Mouse (Mus musculus) liver, embryonic 15.5 days (tissue): Measurements from ENCODE around the gene Map3k4. TPM values are rescaled to one million over a fixed set of nuclear protein-coding genes. Genes with fewer than 3 reads are reported as not detected.
A peak's percentile ranks its signal among the peaks of the same experiment; 100 is the strongest.

Experiments
- ATAC-seq: fragments of 200-750 bp; cut with Nextera tagmentation; 2 replicates; pipeline ENCODE4 v1.8.0; 2017; ENCODE audit warnings: moderate number of reproducible peaks, mild to moderate bottlenecking, moderate library complexity; ENCODE audit not compliant: insufficient read depth
- H3K27ac ChIP-seq: fragments of 300-500 bp; sonication (generic); replicated peaks from 2 replicates; pipeline ENCODE4 v1.5.1; 2015; ENCODE audit warnings: mild to moderate bottlenecking, inconsistent platforms
- H3K27me3 ChIP-seq: fragments of 300-500 bp; sonication (generic); 2 replicates; pipeline ENCODE4 v1.6.1; 2015; ENCODE audit warnings: mild to moderate bottlenecking, inconsistent platforms
- H3K36me3 ChIP-seq: fragments of 300-500 bp; sonication (generic); replicated peaks from 2 replicates; pipeline ENCODE4 v1.6.1; 2015; ENCODE audit warnings: moderate library complexity, mild to moderate bottlenecking, inconsistent platforms
- H3K4me1 ChIP-seq: fragments of 300-500 bp; sonication (generic); replicated peaks from 2 replicates; pipeline ENCODE4 v1.6.1; 2015; ENCODE audit warnings: inconsistent platforms
- H3K4me2 ChIP-seq: fragments of 300-500 bp; sonication (generic); 2 replicates; pipeline ENCODE4 v1.6.1; 2015; ENCODE audit warnings: moderate library complexity, mild to moderate bottlenecking, inconsistent platforms
- H3K4me3 ChIP-seq: fragments of 300-500 bp; sonication (generic); replicated peaks from 2 replicates; pipeline ENCODE4 v1.5.1; 2015; ENCODE audit warnings: mild to moderate bottlenecking, inconsistent platforms
- H3K9ac ChIP-seq: fragments of 300-500 bp; sonication (generic); 2 replicates; pipeline ENCODE4 v1.6.1; 2015; ENCODE audit warnings: moderate library complexity, mild to moderate bottlenecking, inconsistent platforms
- H3K9me3 ChIP-seq: fragments of 300-500 bp; sonication (generic); replicated peaks from 2 replicates; pipeline ENCODE4 v1.6.1; 2016; ENCODE audit warnings: inconsistent platforms
- WGBS: fragments of 180-500 bp; shearing (Covaris S2); methylation state at CpG from one replicate; pipeline ENCODE4 v1.1.7; 2015; ENCODE audit warnings: mixed read lengths; ENCODE audit not compliant: insufficient replicate concordance; 5-methylcytosine and 5-hydroxymethylcytosine counted together
- polyA plus RNA-seq: library from polyadenylated mRNA; unstranded; fragments of >200 nt; fragmentation: Nextera tagmentation; extraction: Ambion mirVana; gene quantifications from 2 replicates; pipeline ENCODE4 v1.2.1, GENCODE M21; 2015

Gene Map3k4
- 9.7 and 10.6 TPM in 2 replicates for polyA plus RNA-seq

DNA sequence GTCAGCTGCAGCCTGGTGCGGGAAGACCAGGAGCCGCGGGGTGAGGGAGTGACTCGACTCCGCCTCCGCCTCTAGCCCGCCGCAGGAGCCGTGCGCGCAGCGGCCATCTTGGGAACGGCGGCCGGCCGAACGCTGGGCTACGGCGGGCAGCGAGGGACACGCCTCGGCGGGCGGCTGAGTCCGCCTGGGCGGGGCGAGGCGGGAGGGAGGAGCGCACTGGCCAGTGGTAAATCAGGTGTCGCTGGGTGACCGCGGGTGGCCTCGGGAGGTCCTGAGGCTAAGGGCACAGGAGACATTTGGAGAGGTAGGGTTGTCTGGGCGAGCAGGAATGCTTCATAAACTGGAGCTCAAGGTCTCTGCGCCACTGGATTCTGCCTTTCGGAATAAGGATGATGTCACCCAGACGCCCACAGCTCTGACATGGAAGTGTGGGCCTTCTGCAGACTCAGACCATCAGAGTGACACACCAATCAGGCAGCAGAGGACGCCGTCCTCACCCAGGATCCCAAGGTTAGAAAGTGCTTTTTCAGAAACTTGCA, at the start of gene Map3k4:
Map3k4 (minus strand) TSS at position 134 of the 539 bp plus-strand sequence.
- Histone ChIP-seq H3K27ac (peak within 1 kb of the TSS; percentile 77), H3K9ac (peak within 1 kb of the TSS; percentile 88), H3K9me3 (no peaks in the 10 kb centered on the region), H3K27me3 (no peaks in the 10 kb centered on the region; the same call in 1 of the 2 replicates), H3K4me1 (peaks cover 41% of the 10 kb centered on the region), H3K4me2 (peak within 1 kb of the TSS; percentile 94), H3K36me3 (no peaks in the 10 kb centered on the region), H3K4me3 (peak within 1 kb of the TSS; percentile 98)
- under 1% methylated on average over 39 of the region's 39 CpGs for WGBS
- peak; percentile 91 for ATAC-seq

DNA sequence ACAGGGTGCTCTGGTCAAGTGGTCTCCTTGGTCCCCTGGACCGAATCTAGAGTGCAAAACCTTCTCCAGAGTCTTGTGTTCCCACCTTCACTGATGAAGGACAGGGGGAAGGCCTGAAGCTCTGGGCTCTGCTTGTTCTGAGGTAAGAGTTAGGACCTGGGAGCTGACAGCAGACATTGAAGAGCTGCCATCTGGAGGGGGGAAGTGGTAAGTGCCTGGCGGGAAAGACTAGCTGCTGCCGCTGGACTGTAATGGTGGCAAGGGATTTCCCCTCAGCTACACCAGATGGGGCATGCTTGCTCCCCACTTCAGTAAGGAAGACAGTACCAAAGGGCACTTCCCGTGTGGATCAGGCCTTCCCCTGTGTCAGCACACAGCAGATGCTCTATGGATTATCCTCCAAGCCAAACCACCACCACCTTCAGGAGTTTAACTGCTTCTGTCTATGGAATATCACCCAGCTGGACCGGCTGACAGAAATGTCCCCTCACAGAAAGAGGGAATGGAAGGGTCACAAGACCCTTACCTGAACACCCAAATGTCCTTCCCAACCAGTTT, 48.9 kb upstream of the Map3k4 start:
- peaks cover 9% of the 10 kb centered on the region for H3K4me1 ChIP-seq
- WGBS, result 23% methylated on average over 5 of the region's 5 CpGs
- 0 out of 2 replicates have a peak, but pooled peaks have one; percentile 25 for ATAC-seq

DNA sequence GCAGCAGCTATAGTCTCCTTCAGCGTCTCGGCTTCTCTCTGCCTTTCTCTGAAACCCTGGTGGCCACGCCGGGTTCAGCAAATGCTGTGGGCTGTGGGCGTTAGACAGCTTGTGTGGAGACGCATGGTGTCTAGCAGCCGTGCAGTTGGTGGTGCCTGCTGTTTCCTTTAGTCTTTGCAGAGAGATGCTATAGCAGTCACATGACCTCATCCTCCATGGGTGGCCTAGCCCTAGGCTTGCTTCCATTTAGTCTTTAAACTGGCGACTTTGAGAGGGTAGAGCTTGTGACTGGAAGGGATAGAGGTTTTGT, 45.8 kb upstream of the Map3k4 start:
- no peak for ATAC-seq
- no peaks in the 10 kb centered on the region for H3K36me3 ChIP-seq
- no peaks in the 10 kb centered on the region for H3K4me1 ChIP-seq
- no peaks in the 10 kb centered on the region for H3K9me3 ChIP-seq
- no peak overlapping the region for H3K9ac ChIP-seq
- no peaks in the 10 kb centered on the region for H3K27me3 ChIP-seq
- H3K27ac ChIP-seq, result no peak overlapping the region
- WGBS, result 55% methylated on average over 8 of the region's 8 CpGs
- H3K4me3 ChIP-seq, result no peak overlapping the region
- H3K4me2 ChIP-seq, result no peak overlapping the region

More for the DNA sequence above, 48.9 kb upstream of the Map3k4 start:
- Histone ChIP-seq H3K9ac (no peak overlapping the region), H3K4me3 (no peak overlapping the region), H3K4me2 (no peak overlapping the region), H3K36me3 (no peaks in the 10 kb centered on the region), H3K27me3 (no peaks in the 10 kb centered on the region; the same call in 1 of the 2 replicates), H3K27ac (no peak overlapping the region), H3K9me3 (no peaks in the 10 kb centered on the region)

DNA sequence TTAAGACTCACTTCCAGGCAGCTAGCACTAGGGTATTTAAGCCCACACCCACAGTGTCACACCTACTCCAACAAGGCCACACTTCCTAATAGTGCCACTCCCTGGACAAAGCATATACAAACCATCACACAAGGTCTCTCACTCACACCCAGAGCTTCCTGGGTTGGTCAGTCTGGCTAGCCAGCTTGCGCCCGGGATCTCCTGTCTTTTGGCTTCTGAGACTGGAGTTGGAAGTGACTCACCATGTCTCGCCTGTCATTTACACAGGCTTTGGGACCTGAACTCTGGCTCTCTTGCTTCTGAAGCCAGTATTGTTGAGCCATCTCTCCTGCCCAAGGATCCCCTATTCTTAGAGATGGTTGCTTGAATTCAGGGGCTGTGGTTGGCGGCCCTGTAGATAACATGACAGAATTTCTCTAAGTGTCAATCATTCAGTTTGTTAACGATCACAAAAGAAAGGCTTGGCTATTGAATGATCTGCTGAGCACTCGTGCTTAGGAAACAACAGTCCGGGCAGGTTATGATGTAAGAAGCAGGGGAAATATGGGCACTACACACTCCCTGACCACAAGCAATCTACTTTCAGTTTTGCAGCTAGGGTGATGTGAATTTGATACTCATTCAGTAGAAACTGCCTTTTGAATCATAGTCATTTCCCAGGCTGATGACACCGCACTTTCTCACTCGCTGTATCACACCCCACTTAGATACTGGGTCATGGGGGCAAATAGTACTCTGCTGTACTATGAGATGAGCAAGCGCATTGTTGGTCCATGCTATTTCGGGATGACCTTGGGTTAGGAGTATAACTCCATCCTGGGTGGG, 45.2 kb upstream of the Map3k4 start:
- Histone ChIP-seq H3K9ac (no peak overlapping the region), H3K27me3 (no peaks in the 10 kb centered on the region), H3K9me3 (no peaks in the 10 kb centered on the region), H3K4me3 (no peak overlapping the region), H3K27ac (no peak overlapping the region), H3K4me2 (no peak overlapping the region), H3K36me3 (no peaks in the 10 kb centered on the region), H3K4me1 (no peaks in the 10 kb centered on the region)
- WGBS, result 55% methylated on average over 11 of the region's 11 CpGs
- ATAC-seq, result no peak

DNA sequence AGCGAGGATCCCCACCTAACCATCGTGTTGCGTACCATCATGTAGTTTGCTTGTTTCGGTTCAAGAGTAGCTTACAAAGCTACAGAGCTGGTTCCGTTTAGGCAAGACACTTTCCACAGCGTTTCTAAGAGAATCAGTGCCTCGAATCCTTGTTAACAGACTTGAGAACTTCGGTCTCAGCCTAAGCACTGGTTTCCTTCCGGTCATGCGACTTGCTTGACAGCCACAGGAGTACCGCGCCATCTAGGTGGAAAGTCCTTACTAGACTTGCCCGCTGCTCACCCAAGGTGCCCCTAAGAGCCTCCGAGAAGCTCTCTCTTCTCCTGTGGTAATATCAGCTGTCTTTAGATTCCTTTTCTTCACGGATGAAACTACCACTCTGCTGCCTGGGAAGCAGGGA, 41.3 kb upstream of the Map3k4 start:
- H3K9me3 ChIP-seq, result no peaks in the 10 kb centered on the region
- no peak overlapping the region for H3K9ac ChIP-seq
- no peaks in the 10 kb centered on the region for H3K27me3 ChIP-seq
- no peak for ATAC-seq
- H3K4me3 ChIP-seq, result no peak overlapping the region
- H3K27ac ChIP-seq, result no peak overlapping the region
- H3K4me1 ChIP-seq, result no peaks in the 10 kb centered on the region
- H3K4me2 ChIP-seq, result no peak overlapping the region
- H3K36me3 ChIP-seq, result no peaks in the 10 kb centered on the region
- 69% methylated on average over 15 of the region's 15 CpGs for WGBS

DNA sequence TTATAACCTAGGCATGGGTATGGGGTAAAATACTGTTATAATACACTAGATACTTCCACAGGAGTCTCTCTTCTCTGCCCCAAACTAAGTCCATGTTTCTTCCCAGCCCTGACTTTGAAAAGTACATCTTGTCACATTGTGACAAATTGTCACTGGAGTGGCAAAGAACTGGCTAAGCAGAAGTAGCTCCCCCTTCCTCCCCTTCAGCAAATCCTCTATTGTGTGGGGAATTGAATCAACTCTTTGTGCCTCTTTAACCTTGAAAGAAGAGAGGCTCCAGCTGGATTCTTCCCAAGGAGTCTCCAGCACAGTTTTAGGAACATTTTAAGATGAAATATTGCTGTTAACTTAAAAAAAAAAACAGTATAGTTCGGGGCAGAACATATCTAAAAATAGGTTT, 34.2 kb upstream of the Map3k4 start:
- H3K27me3 ChIP-seq, result no peaks in the 10 kb centered on the region
- no peak overlapping the region for H3K27ac ChIP-seq
- 14% methylated on average over 1 of the region's 1 CpGs for WGBS
- H3K4me1 ChIP-seq, result no peaks in the 10 kb centered on the region
- H3K4me2 ChIP-seq, result no peak overlapping the region
- H3K9me3 ChIP-seq, result no peaks in the 10 kb centered on the region
- H3K36me3 ChIP-seq, result no peaks in the 10 kb centered on the region
- ATAC-seq, result no peak
- no peak overlapping the region for H3K4me3 ChIP-seq
- no peak overlapping the region for H3K9ac ChIP-seq

DNA sequence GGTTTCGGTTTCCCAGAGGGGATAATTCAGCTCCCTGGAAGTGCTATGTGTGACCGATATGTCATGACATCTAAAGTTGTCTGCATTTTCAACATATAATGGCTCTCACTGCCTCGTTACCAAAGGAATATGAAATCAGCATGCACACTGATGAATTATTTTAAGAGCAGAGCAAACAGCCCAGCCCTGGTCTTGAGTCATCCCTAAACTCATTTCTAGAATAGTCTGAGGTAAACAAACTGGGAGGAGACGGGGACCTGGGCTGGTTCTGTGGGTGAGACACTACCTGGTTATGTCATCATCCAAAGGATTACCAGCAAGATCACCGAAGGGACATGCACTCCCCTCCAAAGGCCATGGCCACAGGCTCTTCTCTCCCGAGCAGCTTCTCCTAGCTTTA, 33.0 kb upstream of the Map3k4 start:
- no peak overlapping the region for H3K27ac ChIP-seq
- no peak overlapping the region for H3K4me3 ChIP-seq
- ATAC-seq, result no peak
- no peak overlapping the region for H3K9ac ChIP-seq
- WGBS, result 55% methylated on average over 6 of the region's 6 CpGs
- H3K4me1 ChIP-seq, result no peaks in the 10 kb centered on the region
- H3K27me3 ChIP-seq, result no peaks in the 10 kb centered on the region
- no peaks in the 10 kb centered on the region for H3K9me3 ChIP-seq
- H3K4me2 ChIP-seq, result no peak overlapping the region
- no peaks in the 10 kb centered on the region for H3K36me3 ChIP-seq

DNA sequence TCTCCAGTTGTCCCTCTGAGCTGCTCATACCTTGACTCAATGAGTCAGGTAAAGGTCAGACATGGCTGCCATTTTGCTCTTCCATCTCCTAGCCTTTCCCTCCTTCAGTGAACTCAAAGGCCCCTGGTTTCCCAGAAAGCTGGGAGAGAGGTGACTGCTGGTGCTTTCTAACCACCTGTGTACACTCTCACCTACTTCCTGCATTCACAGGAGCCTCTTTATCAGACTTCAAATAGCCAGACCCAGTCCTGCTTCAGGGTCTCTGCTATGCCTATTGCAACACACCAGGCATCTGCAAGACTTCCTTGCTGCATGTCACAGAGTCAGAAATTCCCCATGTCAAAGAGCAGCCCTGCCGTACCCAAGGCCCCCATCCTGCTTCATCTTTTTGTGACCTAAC, 28.9 kb upstream of the Map3k4 start:
- no peaks in the 10 kb centered on the region for H3K9me3 ChIP-seq
- ATAC-seq, result no peak

DNA sequence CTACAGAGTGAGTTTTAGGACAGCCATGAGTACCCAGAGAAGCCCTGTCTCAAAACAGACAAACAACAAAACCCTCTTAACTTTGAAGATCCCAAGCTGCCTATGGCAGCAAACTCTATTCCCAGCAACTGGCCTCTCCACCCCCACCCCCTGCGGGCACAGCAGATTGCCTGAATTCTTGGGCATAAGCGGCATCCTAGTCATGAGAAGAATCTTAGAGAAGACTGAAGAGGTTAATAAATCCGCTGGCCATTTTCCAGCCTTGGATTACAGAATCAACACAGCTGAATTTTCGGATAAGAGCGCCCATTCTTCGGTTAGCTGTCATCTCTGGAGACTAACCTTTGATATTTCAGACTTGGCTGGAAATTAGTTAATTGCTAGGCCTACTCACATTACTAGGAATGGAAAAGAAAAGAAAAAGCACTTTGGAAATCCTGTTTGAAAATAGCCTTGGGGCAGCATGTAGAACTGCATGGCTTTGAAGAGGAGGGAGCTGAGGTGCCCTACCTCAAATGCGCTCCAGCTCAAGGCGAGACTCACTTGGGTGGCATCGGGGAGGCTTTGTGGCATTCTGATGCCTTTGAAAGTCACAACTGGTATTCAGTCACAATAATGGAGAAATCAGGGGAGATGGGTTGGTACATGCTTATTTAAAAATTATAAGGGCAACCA, 25.2 kb upstream of the Map3k4 start:
- no peaks in the 10 kb centered on the region for H3K9me3 ChIP-seq
- no peak overlapping the region for H3K4me3 ChIP-seq
- no peaks in the 10 kb centered on the region for H3K4me1 ChIP-seq
- H3K27ac ChIP-seq, result no peak overlapping the region
- no peak overlapping the region for H3K9ac ChIP-seq
- 0 out of 2 replicates have a peak, but pooled peaks cover 3% of the 10 kb centered on the region for H3K27me3 ChIP-seq
- 69% methylated on average over 9 of the region's 9 CpGs for WGBS
- H3K4me2 ChIP-seq, result no peak overlapping the region
- no peaks in the 10 kb centered on the region for H3K36me3 ChIP-seq
- ATAC-seq, result no peak

More for the DNA sequence above, 28.9 kb upstream of the Map3k4 start:
- no peak overlapping the region for H3K27ac ChIP-seq
- 54% methylated on average over 1 of the region's 1 CpGs for WGBS
- no peak overlapping the region for H3K4me3 ChIP-seq
- H3K36me3 ChIP-seq, result no peaks in the 10 kb centered on the region
- H3K9ac ChIP-seq, result no peak overlapping the region
- H3K4me1 ChIP-seq, result no peaks in the 10 kb centered on the region
- no peak overlapping the region for H3K4me2 ChIP-seq
- no peaks in the 10 kb centered on the region for H3K27me3 ChIP-seq

DNA sequence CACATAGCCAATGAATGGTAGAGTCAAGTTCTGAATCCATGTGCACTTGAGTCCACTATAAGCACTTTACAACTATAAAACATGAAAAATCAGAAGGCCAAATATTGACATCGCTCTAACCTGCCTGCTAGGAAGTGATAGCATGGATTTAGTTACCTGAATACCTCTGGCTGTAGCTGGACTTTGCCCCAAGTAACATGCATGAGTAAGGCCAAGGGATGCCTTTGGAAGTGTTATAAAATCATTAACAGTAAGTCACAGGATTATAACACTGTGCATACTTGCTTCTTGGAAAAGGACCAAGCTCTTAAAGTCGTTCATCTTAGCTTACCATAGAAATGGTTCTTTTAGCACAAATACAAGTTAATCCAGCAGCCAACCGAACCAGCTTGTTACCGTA, 18.6 kb upstream of the Map3k4 start:
- H3K27me3 ChIP-seq, result peaks cover 6% of the 10 kb centered on the region; the same call in 1 of the 2 replicates
- no peak overlapping the region for H3K9ac ChIP-seq
- H3K4me3 ChIP-seq, result no peak overlapping the region
- H3K9me3 ChIP-seq, result no peaks in the 10 kb centered on the region
- H3K36me3 ChIP-seq, result no peaks in the 10 kb centered on the region
- no peak for ATAC-seq
- H3K4me2 ChIP-seq, result no peak overlapping the region
- no peak overlapping the region for H3K27ac ChIP-seq
- 68% methylated on average over 4 of the region's 4 CpGs for WGBS
- no peaks in the 10 kb centered on the region for H3K4me1 ChIP-seq
